Mouse (Mus musculus) MEL (cell line): Measurements from ENCODE around the gene Pdgfra.

ENCODE experiments used
- CHD1 ChIP-seq: IDR thresholded peaks from 2 replicates; pipeline ENCODE4 v1.6.1; 2012; ENCODE audit warnings: low read depth, mild to moderate bottlenecking, inconsistent platforms, low read length, improper control_type of control experiment
- CTCF ChIP-seq, 3 experiments: IDR thresholded peaks in 2 of 3; conservative IDR thresholded peaks in 1 of 3; 2 replicates each; pipeline ENCODE4 v1.5.1; 2011 to 2012; ENCODE audit warnings: low read length in 3 of 3, low read depth in 2 of 3, mild to moderate bottlenecking in 2 of 3, improper control_type of control experiment in 1 of 3, inconsistent platforms in 1 of 3, mixed read lengths in 1 of 3, moderate library complexity in 1 of 3; ENCODE audit not compliant: control insufficient read depth in 1 of 3, insufficient read depth in 1 of 3, poor library complexity in 1 of 3, severe bottlenecking in 1 of 3
- GATA1 ChIP-seq: IDR thresholded peaks from 2 replicates; pipeline ENCODE4 v1.6.1; 2011; ENCODE audit warnings: low read depth, low read length, improper control_type of control experiment
- MYC ChIP-seq: IDR thresholded peaks from 2 replicates; pipeline ENCODE4 v1.6.1; 2011; ENCODE audit warnings: low read depth, mild to moderate bottlenecking, low read length, improper control_type of control experiment, moderate library complexity
- TCF12 ChIP-seq: IDR thresholded peaks from 2 replicates; pipeline ENCODE4 v1.6.1; 2014; ENCODE audit warnings: low read depth, mild to moderate bottlenecking, inconsistent platforms, low read length, improper control_type of control experiment, moderate library complexity
- ZMIZ1 ChIP-seq: IDR thresholded peaks from 2 replicates; pipeline ENCODE4 v1.6.1; 2012; ENCODE audit warnings: low read depth, mild to moderate bottlenecking, inconsistent platforms, low read length, improper control_type of control experiment, moderate library complexity
- ZNF384 ChIP-seq: IDR thresholded peaks from 2 replicates; pipeline ENCODE4 v1.6.1; 2012; ENCODE audit warnings: low read depth, mild to moderate bottlenecking, inconsistent platforms, low read length, improper control_type of control experiment

GRCm38 (mm10) chr5:75118840-75119239, 33.3 kb upstream of the Pdgfra start:
- TF ChIP-seq CTCF (IDR thresholded peaks at IDR 0.05 in 2 of 3, conservative IDR thresholded peaks at IDR 0.05 in 1 of 3; ENCODE audit: control insufficient read depth in 1 of 3, insufficient read depth in 1 of 3, low read depth in 2 of 3, low read length in 3 of 3, poor library complexity in 1 of 3, severe bottlenecking in 1 of 3) (peak; percentile 73 to 86 (median 83)), ZMIZ1 (no peak), GATA1 (no peak), CHD1 (no peak), ZNF384 (no peak), MYC (no peak), TCF12 (no peak)
